Mouse (Mus musculus) megakaryocyte, embryonic 14.5 days (primary cell): ENCODE measurements around the gene Farp1. TPM values are rescaled to one million over a fixed set of nuclear protein-coding genes. Genes with fewer than 3 reads are reported as not detected.
A peak's percentile ranks its signal among the peaks of the same experiment; 100 is the strongest.
"Not testable (repeated sequence)": the region's sequence is repeated elsewhere in the genome, so short reads cannot be mapped to it uniquely, and the experiment has no call there.

Experiments
- H3K27me3 ChIP-seq: replicated peaks from 2 replicates; pipeline ENCODE3; 2012; ENCODE audit warnings: inconsistent platforms
- H3K36me3 ChIP-seq: replicated peaks from 2 replicates; pipeline ENCODE3; 2012; ENCODE audit warnings: low read length, inconsistent platforms, mixed read lengths
- H3K4me1 ChIP-seq: 2 replicates; pipeline ENCODE4 v1.6.1; 2012; ENCODE audit warnings: inconsistent platforms
- H3K4me3 ChIP-seq: replicated peaks from 2 replicates; pipeline ENCODE3; 2012; ENCODE audit warnings: moderate library complexity, mild to moderate bottlenecking, inconsistent platforms
- H3K9me3 ChIP-seq: 2 replicates; pipeline ENCODE4 v1.6.1; 2012; ENCODE audit warnings: inconsistent platforms
- FLI1 ChIP-seq: IDR thresholded peaks from 2 replicates; pipeline ENCODE4 v1.6.1; 2012; ENCODE audit warnings: low read length, inconsistent platforms, mixed read lengths
- GATA1 ChIP-seq: IDR thresholded peaks from 3 replicates; pipeline ENCODE4 v1.6.1; 2012; ENCODE audit warnings: mixed read lengths, low read length, inconsistent platforms, borderline replicate concordance
- polyA plus RNA-seq: library from polyadenylated mRNA; stranded (reverse); fragments of >175 nt; gene quantifications from 2 replicates; pipeline ENCODE4 v1.2.3, GENCODE M21; 2012; ENCODE audit warnings: low replicate concordance; ENCODE audit not compliant: insufficient read depth

The Farp1 gene
- polyA plus RNA-seq, 1 experiment, result not detected

GRCm38 (mm10) chr14:121186402-121186894, 151.4 kb downstream of the Farp1 start:
- Histone ChIP-seq H3K9me3 (no peaks in the 10 kb centered on the region), H3K36me3 (no peaks in the 10 kb centered on the region), H3K27me3 (peaks cover 1% of the 10 kb centered on the region), H3K4me1 (no peaks in the 10 kb centered on the region), H3K4me3 (no peak overlapping the region)
- TF ChIP-seq GATA1 (no peak), FLI1 (no peak)

- not testable (repeated sequence) for H3K36me3 ChIP-seq, H3K4me1 ChIP-seq, H3K9me3 ChIP-seq
These were observed 154.8 kb downstream of the Farp1 start for GRCm38 (mm10) chr14:121189840-121190239.

GRCm38 (mm10) chr14:121190386-121190785, 155.4 kb downstream of the Farp1 start:
- H3K4me3 ChIP-seq, result no peak overlapping the region
- H3K9me3 ChIP-seq, result no peaks in the 10 kb centered on the region
- no peaks in the 10 kb centered on the region for H3K36me3 ChIP-seq
- H3K4me1 ChIP-seq, result no peaks in the 10 kb centered on the region
- H3K27me3 ChIP-seq, result peaks cover 1% of the 10 kb centered on the region
- TF ChIP-seq GATA1, result no peak
- TF ChIP-seq FLI1, result no peak

More at GRCm38 (mm10) chr14:121189840-121190239, 154.8 kb downstream of the Farp1 start:
- H3K4me3 ChIP-seq, H3K27me3 ChIP-seq: not testable (repeated sequence)

GRCm38 (mm10) chr14:121191739-121192138, 156.7 kb downstream of the Farp1 start:
- Histone ChIP-seq H3K9me3 (0 out of 2 replicates have a peak, but pooled peaks cover 2% of the 10 kb centered on the region), H3K4me3 (no peak overlapping the region), H3K4me1 (no peaks in the 10 kb centered on the region), H3K36me3 (no peaks in the 10 kb centered on the region), H3K27me3 (peaks cover 1% of the 10 kb centered on the region)
- TF ChIP-seq GATA1 (no peak), FLI1 (no peak)

- H3K4me3 ChIP-seq, result no peak overlapping the region
- 0 out of 2 replicates have a peak, but pooled peaks cover 7% of the 10 kb centered on the region for H3K9me3 ChIP-seq
- no peaks in the 10 kb centered on the region for H3K27me3 ChIP-seq
- H3K36me3 ChIP-seq, result no peaks in the 10 kb centered on the region
- no peak for TF ChIP-seq FLI1
- TF ChIP-seq GATA1, result no peak
- no peaks in the 10 kb centered on the region for H3K4me1 ChIP-seq
These were observed 157.4 kb downstream of the Farp1 start for GRCm38 (mm10) chr14:121192394-121192793.

- Histone ChIP-seq H3K9me3 (0 out of 2 replicates have a peak, but pooled peaks cover 7% of the 10 kb centered on the region), H3K4me1 (no peaks in the 10 kb centered on the region), H3K36me3 (no peaks in the 10 kb centered on the region), H3K4me3 (no peak overlapping the region), H3K27me3 (peaks cover 2% of the 10 kb centered on the region)
- TF ChIP-seq GATA1 (no peak), FLI1 (no peak)
These were observed 159.0 kb downstream of the Farp1 start for GRCm38 (mm10) chr14:121193981-121194380.

GRCm38 (mm10) chr14:121198915-121199572, 164.0 kb downstream of the Farp1 start:
- TF ChIP-seq FLI1, result no peak
- no peak for TF ChIP-seq GATA1
- Histone ChIP-seq H3K4me3 (no peak overlapping the region), H3K27me3 (peaks cover 6% of the 10 kb centered on the region), H3K36me3 (no peaks in the 10 kb centered on the region), H3K4me1 (peaks cover 9% of the 10 kb centered on the region), H3K9me3 (0 out of 2 replicates have a peak, but pooled peaks cover 7% of the 10 kb centered on the region)

- H3K9me3 ChIP-seq, result 0 out of 2 replicates have a peak, but pooled peaks cover 7% of the 10 kb centered on the region
- TF ChIP-seq GATA1 (no peak), FLI1 (no peak)
- H3K36me3 ChIP-seq, result no peaks in the 10 kb centered on the region
- H3K4me3 ChIP-seq, result peak overlapping the region; percentile 4
- peaks cover 6% of the 10 kb centered on the region for H3K27me3 ChIP-seq
- H3K4me1 ChIP-seq, result peaks cover 9% of the 10 kb centered on the region
These were observed 164.8 kb downstream of the Farp1 start for GRCm38 (mm10) chr14:121199789-121200188.

- Histone ChIP-seq H3K27me3 (peaks cover 6% of the 10 kb centered on the region), H3K4me1 (peaks cover 9% of the 10 kb centered on the region), H3K9me3 (0 out of 2 replicates have a peak, but pooled peaks cover 7% of the 10 kb centered on the region), H3K4me3 (no peak overlapping the region), H3K36me3 (no peaks in the 10 kb centered on the region)
- TF ChIP-seq FLI1, result no peak
- no peak for TF ChIP-seq GATA1
These were observed 165.4 kb downstream of the Farp1 start for GRCm38 (mm10) chr14:121200353-121200752.

GRCm38 (mm10) chr14:121201178-121201577, 166.2 kb downstream of the Farp1 start:
- TF ChIP-seq GATA1 (no peak), FLI1 (no peak)
- peaks cover 8% of the 10 kb centered on the region for H3K27me3 ChIP-seq
- H3K36me3 ChIP-seq, result no peaks in the 10 kb centered on the region
- peaks cover 9% of the 10 kb centered on the region for H3K4me1 ChIP-seq
- H3K4me3 ChIP-seq, result no peak overlapping the region
- H3K9me3 ChIP-seq, result 0 out of 2 replicates have a peak, but pooled peaks cover 7% of the 10 kb centered on the region

- H3K4me1 ChIP-seq, result peaks cover 9% of the 10 kb centered on the region
- peaks cover 6% of the 10 kb centered on the region for H3K27me3 ChIP-seq
- no peaks in the 10 kb centered on the region for H3K9me3 ChIP-seq
- no peak for TF ChIP-seq GATA1
- no peak for TF ChIP-seq FLI1
- H3K36me3 ChIP-seq, result no peaks in the 10 kb centered on the region
- no peak overlapping the region for H3K4me3 ChIP-seq
These were observed 170.5 kb downstream of the Farp1 start for GRCm38 (mm10) chr14:121205459-121205858.
